Mouse (Mus musculus) hindlimb bud, embryonic 11.5 days (tissue): ENCODE results near the gene Vmn1r221.
"Not testable (repeated sequence)": the region's sequence is repeated elsewhere in the genome, so short reads cannot be mapped to it uniquely, and the experiment has no call there.

Experiments
- DNase-seq: peaks from one replicate; pipeline ENCODE4 v3.0.0-alpha.2; 2012; ENCODE audit warnings: low read depth, low spot score; ENCODE audit errors: extremely low spot score

Vmn1r221 gene

GRCm38 (mm10) chr13:23213827-23214226, at the start of gene Vmn1r221:
TSS of gene Vmn1r221 (plus strand) at chr13:23214127.
- DNase-seq: not testable (repeated sequence)

- DNase-seq: not testable (repeated sequence)
These were observed 47.5 kb upstream of the Vmn1r221 start for GRCm38 (mm10) chr13:23166471-23166870.

- no peak for DNase-seq
These were observed 26.1 kb upstream of the Vmn1r221 start, which contains the start of gene Vmn1r220 for GRCm38 (mm10) chr13:23187875-23188274. TSS of gene Vmn1r220 (minus strand) at chr13:23187975.

- DNase-seq: not testable (repeated sequence)
These were observed 10.0 kb upstream of the Vmn1r221 start for GRCm38 (mm10) chr13:23203885-23204284.

GRCm38 (mm10) chr13:23235847-23236246, 21.9 kb downstream of the Vmn1r221 start, which contains the start of gene Vmn1r222:
TSS of gene Vmn1r222 (minus strand) at chr13:23235947.
- not testable (repeated sequence) for DNase-seq

- DNase-seq: not testable (repeated sequence)
These were observed 32.9 kb downstream of the Vmn1r221 start, which contains the start of gene Vmn1r223 for GRCm38 (mm10) chr13:23246834-23247233. TSS of gene Vmn1r223 (plus strand) at chr13:23247134.

GRCm38 (mm10) chr13:23258546-23259048, 44.7 kb downstream of the Vmn1r221 start:
- DNase-seq: no peak

GRCm38 (mm10) chr13:23268606-23269005, 54.7 kb downstream of the Vmn1r221 start:
- not testable (repeated sequence) for DNase-seq

- DNase-seq: not testable (repeated sequence)
These were observed 55.2 kb downstream of the Vmn1r221 start for GRCm38 (mm10) chr13:23269127-23269526.

- DNase-seq: no peak
These were observed 55.8 kb downstream of the Vmn1r221 start for GRCm38 (mm10) chr13:23269681-23270080.

- no peak for DNase-seq
These were observed 56.6 kb downstream of the Vmn1r221 start for GRCm38 (mm10) chr13:23270321-23271101.
